Mouse (Mus musculus) lung, postnatal 14 days (tissue): Measurements from ENCODE around the gene Rai14.
A peak's percentile ranks its signal among the peaks of the same experiment; 100 is the strongest.
"Not testable (repeated sequence)": the region's sequence is repeated elsewhere in the genome, so short reads cannot be mapped to it uniquely, and the experiment has no call there.

Experiments used
- DNase-seq: peaks from one replicate; pipeline ENCODE4 v3.0.0; 2021

The Rai14 gene

DNA sequence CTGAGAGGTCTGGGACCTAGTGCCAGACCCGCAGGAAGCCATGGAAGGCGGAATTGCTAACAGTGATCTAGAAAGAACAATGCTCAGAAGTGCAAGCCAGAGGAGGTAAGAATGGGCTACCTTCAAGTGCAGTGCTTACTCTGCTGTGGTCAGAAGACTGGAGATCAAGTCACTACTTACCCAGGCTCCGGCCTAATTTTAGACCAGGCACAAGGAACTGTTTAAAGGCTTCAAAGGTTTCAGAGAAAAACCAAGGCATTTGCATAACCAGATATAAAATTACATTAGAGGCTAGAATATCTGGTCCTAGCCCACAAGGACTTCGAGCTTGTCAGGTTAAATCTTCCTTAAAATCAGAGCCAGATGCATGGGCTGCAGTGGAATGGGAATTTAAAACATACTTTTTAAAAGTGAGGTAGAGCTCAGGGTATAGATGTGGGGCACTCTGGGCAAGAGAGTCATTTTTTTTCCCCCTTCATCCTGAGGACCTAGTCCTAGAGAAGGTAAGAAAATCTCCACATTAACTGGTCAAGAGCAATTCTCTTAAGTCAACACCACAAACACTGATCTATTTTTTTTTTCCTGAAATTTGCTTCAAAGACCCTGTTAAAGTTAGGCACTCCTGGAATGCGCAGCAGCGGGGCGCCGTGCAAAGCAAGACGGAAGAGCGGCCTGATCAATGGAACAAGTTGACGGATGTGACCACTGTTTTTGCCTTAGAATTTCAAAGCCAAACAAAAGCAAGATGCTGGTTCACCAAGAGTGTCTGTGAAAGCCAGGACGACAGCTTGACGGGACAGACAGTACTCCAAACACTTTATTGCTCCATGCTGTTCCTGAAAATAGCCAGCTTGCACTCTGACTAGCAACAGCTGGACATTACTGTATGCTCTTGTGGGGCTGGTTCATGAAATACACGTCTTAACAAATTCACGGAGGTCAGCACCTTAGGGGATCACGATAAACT, 115.9 kb downstream of the Rai14 start:
- peak; percentile 30 for DNase-seq

DNA sequence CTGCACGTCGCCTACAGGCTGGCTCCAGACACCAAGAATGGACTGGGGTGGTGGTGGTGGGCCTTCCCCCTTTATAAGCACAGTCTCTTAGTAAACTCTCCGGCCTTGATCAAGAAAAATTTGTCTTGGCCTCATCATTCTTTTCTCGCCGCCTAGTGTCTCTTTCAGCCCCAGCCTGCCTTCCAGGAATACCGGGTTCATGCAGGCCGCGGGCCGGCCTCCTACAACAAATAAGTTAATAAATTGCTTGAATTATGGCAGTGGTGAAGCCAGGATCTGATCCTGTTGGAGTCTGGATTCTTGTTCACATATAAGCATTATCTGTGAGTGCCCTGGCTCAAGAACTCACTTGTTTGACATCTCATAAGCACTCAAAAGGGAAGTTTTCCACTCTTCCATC, 117.6 kb downstream of the Rai14 start:
- no peak for DNase-seq

DNA sequence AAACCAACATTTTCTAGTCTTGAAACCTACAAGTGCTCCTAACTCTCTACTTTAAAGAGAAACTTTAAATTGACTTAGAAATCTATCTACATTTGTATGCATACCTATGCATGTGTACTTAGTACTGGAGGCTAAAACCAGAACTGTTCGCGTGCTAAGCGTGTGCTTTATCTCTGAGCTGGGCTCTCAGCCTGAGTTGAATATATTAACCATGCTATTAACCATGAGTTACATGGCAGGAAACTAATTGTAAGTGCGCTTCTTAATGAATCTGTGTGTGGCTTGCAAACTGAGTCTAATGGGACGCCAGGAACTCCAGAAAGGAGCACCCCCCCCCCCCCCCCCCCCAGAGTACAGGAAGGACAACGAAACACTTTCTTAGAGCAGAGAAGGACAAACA, 119.0 kb downstream of the Rai14 start:
- DNase-seq = no peak

DNA sequence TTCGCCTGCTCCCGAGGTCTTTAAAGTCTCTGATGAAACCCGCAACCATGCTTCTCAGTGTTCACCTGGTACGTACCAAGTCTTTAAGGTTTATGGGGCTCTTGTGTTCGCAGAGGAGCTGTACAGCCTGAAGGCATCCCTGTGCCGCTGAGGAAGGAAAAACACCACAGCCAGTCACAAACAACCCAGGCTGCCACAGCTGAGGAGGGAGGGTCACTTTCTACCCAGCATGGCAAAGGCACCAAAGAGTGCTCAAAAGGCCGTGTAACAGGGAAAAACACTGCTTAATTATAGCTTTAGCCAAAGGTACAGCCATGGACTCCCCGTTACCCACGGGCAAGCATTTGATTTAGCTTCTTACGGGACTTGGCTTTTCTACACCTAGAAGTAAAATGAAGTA, 119.5 kb downstream of the Rai14 start:
- DNase-seq = no peak

DNA sequence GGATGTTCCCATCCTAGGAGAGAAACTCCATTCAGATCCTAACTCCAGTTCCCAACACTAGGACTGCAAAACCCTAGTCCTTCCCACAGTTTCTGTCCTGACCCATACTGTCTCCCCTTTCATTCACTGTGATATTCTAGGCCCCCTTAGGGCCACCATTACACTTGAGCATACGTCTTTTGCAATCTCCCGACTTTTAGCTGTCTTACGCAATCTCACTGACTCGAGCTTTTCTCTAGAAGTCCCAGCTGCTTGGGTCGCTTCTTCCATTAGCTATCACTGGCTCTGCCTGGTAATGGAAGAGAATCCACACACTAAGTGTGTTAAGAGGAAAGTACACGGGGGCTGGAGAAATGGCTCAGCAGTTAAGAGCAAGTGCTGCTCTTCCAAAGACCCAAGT, 121.3 kb downstream of the Rai14 start:
- DNase-seq = no peak

DNA sequence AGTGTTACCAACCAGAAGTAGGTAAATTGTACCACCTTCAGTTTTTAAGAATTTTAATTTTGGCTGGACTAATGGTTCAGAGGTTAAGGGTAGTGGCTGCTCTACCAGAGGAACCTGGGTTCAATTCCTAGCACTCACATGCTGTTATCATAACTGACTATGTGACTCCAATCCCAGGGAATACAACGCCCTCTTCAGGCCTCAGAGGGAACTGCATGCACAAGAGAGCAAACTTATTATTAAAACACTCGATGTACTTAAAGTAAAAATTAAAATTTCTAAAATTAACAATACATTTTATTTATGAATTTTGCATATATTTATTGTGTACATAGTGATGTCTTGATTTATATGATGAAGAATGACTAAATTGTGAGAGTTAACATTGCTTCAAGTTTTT, 127.9 kb downstream of the Rai14 start:
- DNase-seq = no peak

DNA sequence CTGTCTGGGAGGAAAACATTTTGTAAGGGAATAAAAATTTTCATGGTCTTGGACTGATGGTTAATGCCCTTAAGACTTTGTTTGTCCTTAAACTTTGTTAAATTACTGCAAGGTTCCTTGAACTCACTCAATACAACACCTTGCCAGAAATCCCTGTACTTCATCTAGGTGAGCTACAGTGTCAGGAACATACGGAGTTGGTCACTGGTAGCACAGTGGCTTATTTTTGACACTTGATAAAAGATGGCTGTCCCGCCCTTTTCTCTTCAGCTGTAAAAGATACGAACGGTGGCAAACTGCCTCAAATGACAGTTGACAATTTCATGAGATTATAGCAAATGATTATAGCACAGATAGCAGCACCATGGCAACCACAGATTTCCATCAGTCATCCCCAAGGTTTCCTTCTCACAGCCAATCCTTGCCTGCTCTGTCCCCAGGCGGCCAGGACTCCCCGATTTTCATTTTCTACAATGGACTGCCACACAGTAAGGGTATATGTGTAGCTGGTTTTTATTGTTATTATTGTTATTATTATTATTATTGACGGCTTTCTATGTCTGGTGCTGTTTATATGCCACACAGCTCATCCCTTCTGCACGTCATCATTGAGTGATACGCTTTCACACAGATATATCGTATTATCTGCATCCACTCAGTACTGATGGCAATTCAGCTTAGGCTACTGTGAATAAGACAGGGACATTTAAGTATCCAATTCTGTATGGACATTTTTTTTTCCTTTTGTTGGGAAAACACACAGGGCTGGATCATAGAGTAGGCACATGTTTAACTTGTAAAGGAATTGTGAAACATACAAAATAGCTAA, 129.9 kb downstream of the Rai14 start:
- DNase-seq = no peak

DNA sequence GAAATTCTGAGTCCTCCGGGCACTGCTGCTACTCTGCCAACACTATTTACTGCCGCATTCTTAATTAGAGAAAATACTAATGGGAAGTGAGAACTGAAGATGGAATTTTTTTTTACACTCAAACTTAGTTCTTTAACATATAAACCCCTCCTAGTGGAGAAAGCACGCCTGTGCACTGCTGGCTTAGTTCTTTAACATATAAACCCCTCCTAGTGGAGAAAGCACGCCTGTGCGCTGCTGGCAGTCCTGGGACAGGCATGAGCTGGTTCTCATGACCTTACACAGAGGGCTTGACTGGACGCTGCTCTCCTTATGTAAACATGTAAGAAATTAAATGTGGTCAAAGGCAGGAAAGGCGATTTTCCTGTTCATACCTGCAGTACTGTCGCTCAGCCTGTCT, 131.0 kb downstream of the Rai14 start:
- DNase-seq = peak; percentile 67

DNA sequence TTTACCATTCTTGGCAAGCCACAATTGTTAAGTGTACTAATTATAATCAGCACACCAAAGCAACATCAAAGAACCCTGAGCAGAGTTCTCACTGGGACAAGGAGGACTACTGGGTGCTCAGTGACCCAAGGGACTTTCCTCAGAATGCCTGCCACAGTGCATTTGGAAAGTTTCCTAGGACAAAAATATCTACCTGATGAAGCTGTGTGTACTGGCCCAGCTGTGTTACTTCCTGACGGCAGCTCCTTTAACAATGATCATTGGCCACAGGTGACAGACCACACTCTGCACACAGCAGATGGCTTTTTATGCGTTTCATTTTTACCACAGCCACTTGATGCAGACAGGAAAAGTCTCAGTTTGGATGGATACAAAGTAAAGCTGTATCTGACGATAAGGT, 135.3 kb downstream of the Rai14 start:
- DNase-seq = no peak

DNA sequence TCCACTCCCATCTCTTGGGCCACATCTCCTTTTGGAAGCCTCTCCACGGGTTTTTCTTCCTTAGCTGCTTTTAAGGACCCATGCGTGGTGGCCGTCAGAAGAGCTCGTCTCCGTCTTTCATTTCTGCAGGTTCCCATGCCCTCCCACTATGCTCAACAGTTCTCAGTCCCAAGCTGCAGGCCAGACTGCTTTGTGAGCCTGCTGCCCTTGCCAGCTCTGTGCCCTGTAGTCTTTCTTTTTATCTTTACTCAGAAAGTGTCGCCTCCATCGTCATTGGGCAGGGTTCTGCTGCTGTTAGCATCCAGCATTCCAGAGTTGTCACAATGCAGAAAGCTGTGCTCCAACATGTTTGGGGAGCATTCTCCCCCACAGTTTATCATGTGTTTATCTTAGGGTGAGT, 147.9 kb downstream of the Rai14 start:
- no peak for DNase-seq

DNA sequence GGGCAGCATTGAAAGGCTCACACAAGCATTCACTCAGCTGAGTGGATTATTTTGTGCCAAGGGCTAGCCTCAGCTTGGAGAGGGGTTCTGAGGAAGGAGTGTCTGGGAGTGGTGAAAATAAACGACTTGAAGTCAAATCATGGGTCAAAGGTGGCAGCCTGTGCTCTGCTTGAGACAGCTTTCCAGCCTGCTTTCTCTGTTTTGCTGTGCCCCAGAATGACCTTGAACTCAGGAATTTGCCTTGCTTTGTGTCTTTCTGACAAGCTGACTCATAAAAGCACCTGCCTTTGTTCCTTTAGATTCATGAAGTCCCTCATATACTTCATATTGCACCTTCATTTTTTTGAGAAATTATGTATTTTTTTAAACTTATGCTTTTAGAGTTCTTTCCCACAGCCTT, 150.2 kb downstream of the Rai14 start:
- DNase-seq = no peak

DNA sequence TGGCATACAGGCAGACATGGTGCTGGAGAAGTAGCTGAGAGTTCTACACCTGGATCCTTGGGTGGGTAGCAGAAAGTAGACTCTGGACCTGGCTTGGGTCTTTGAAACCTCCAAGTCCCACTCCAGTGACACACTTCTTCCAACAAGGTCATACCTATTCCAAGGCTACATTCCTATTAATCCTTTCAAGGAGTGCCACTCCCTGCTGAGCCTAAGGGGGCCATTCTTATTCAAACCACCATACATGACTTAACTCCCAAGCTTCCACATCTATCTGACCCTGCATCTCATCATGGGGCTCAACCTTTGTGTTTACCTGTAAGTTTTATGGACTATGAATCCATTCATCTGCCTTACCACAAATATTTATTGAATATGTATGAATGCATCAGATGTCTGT, 152.1 kb downstream of the Rai14 start:
- DNase-seq = no peak

DNA sequence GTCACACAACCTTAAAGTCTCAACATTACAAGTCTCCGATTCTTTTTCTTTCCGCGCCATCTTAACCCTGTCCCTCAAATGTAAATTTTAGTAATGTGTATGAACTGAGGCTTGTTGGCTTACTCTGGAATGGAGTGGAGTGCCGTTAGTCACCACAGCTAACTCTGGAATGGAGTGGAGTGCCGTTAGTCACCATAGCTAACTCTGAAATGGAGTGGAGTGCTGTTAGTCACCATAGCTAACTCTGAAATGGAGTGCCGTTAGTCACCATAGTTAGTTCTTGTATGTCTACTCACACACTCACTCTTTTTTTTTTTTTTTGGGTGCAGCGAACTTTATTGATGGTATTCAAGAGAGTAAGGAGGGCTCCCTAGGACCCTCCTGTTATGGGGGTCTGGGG, 154.4 kb downstream of the Rai14 start:
- no peak for DNase-seq

DNA sequence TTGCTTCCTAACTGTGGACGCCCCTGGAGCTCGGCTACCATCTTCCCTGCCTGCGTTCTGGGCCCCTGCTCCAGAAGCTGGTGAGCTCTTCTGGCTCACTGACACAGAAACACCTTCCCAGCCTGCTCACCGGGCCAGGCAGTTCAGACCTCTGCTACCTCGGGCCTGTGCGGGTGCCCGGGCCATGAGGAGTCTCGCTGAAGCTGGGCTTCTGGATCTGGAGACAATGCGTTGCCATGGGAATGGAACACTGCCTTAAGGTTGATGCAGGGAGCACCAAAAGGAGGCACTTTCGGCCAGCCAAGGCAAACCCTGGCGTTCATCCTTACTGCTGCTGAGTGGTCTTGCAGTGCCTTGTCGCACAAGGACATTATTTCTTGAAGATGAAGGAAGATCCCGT, 156.0 kb downstream of the Rai14 start, which contains the start of gene Ttc23l:
TSS of gene Ttc23l (minus strand) at position 204 of the 400 bp plus-strand sequence.
- DNase-seq = no peak

DNA sequence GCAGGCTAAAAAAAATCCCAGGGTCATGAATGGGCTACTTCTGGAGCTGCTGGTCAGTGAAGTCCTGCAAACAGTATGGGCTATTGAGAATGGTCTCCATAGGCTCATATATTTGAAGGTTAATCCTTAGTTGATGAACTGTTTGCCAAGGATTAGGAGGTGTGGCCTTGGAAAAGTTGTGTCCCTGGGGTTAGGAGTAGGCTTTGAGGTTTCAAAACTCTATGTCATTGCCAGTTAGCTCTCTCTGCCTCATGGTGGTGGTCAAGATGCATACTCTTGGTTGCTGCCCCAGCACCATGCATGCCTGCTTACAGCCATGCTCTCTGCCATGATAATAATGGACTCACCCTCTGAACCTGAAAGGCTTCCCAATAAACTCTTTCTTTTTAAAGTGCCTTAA, 160.1 kb downstream of the Rai14 start:
- DNase-seq = no peak

DNA sequence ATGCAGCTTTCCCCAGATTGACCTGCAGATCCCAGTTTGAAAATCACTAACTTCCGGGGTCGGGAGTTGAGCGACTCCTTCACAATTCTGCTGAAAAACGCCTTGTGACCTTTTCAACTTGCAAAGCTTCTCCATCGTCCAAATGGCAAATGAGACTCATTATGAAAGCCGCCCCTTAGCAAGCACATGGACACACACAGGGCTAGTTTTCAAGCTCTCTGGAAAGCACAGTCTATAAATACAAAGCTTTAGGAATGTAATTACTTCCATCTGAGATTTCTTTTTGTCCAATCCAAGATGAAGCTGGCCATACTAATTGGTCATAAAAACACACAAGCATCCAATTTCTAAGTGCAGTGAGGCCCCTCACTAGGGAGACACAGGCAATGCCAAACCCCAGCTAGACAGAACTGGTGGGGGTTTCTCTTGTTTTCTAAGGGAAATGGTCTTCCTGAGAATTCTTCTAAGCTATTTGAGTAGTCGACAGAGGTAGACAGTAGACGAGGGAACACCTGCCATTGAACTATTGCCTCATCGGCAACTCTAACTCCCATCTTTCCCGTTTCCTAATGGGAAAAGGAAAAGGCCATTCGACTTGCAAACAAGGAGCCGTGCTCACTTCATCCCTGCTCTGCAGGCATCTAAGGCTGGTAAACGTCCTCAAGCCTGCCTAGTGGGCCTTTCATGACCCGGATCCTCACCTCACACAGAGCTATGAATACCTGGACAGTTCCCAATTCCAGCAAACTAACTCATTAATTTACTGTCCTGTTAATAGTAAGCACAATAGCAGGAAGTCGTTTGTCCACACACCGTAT, 173.9 kb downstream of the Rai14 start:
- no peak for DNase-seq

DNA sequence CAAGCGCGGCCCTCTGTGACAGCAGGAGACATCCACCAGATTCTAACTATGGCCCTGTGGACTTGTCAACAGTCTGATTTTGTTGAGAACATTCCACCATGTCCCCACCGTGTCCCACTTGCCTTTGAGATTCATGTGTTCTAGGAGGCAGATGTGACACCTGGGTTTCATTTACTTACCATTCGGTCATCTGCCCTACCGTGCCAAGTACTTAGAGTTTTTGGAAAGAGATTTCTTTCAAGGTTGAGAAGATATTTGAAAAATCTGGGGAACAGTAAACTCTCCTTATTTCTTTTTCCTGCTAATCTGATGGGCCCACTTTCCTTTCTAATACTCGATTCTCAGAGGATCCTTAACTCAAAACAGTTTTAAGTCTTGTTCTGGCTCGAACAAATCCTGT, 178.5 kb downstream of the Rai14 start:
- no peak for DNase-seq

DNA sequence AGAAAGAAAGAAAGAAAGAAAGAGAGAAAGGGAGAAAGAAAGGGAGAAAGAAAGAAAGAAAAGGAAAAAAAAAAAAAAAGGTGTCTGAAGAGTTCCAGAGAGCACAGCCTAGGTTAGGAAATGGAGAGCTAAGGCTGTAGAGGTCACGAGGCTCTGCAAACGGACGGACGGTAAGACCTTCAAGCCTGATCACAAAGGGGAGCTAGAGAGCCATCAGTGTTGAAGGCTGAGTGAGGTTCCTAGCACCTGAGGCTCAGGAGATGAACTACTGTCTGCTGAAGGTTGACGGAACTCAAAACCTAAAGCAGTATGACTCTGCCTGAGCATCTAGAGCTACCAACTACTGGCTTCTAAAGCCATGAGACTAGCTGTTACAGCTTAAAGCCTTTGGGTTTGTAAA, 179.8 kb downstream of the Rai14 start:
- DNase-seq = no peak

DNA sequence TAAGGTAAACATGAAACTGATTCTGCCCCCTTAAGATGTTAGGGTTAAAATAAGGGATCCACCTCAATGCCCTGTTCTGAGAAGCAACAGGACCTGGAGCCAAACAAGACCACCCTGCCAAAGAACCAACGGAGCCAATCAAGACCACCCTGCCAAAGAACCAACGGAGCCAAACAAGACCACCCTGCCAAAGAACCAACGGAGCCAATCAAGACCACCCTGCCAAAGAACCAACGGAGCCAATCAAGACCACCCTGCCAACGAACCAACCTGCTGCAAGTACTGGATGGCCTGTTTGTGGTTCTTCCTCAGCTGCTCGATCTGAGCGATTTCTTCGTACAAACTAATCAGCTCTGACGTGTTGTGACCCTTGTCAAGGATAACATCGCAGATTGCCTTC, 181.1 kb downstream of the Rai14 start:
- not testable (repeated sequence) for DNase-seq

DNA sequence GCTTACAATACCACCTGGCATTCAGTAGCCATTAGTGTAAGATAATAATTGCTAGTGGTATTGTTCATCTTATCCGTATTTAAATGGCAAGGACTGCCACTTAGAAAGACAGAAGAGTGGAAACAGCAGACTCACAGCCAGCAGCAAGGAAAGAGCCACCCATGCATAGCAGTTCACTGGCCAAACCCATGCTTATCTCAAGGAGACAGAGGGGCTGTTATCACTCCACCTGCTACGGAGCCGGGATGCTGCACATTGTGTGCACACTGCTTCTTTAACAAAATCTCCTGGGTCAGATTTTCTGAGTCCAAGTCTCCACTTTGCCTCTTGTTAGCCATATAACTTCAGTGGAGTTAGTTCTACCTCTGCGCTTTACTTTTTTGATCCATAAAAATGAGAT, 183.1 kb downstream of the Rai14 start:
- no peak for DNase-seq

DNA sequence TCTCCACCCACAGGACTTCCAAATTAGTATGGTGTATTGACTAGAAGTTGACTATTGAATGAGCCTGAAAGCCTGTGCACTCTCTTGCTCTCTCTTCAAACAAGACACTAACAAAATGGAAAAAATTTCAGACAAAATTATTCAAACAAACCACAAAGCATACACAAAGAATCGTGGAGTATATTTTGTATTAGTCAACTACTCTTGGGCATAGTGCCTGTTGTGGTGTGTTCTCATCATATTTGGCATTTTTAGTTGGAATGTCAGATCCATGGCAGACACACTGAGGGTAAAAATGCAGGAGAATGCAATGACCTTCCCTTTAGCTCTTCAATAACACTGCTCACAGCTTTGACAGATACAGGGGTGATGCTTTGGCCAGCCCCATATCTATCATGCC, 188.5 kb downstream of the Rai14 start:
- no peak for DNase-seq
